Mouse (Mus musculus) kidney, postnatal 36 days (tissue): ENCODE results near the gene Foxn2.
A peak's percentile ranks its signal among the peaks of the same experiment; 100 is the strongest.
"Not testable (repeated sequence)": the region's sequence is repeated elsewhere in the genome, so short reads cannot be mapped to it uniquely, and the experiment has no call there.

Source experiments
- DNase-seq, 2 experiments: peaks; one replicate each; pipeline ENCODE4 v3.0.0; 2021 to 2022; ENCODE audit warnings: mixed read lengths in 2 of 2

The Foxn2 gene

GRCm38 (mm10) chr17:88442661-88443060, 2.1 kb downstream of the Foxn2 start:
- DNase-seq, result no peak

GRCm38 (mm10) chr17:88443186-88443585, 2.7 kb downstream of the Foxn2 start:
- DNase-seq, result no peak

DNA sequence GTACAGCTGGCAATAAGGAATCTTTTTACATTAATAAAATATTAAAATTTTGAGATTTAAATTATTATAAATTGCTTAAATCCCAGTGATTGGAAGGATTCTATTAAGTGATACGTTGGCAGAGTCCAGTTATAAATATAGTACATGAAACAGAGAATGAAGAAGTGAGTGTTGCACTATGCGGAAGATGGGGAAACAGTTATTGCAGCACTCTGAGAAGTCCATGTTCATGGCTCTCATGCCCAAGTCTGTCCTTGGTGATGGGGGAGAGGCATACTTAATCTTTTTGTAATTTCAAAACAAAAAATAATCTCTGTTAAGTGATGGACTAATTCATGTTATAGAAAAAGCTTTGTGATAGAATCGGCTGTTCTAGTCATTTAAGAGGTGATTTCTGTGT, 17.6 kb downstream of the Foxn2 start:
- no peak for DNase-seq

GRCm38 (mm10) chr17:88459516-88459915, 19.0 kb downstream of the Foxn2 start:
- no peak for DNase-seq

- DNase-seq, result no peak
These were observed 19.7 kb downstream of the Foxn2 start for GRCm38 (mm10) chr17:88459916-88460901.

DNA sequence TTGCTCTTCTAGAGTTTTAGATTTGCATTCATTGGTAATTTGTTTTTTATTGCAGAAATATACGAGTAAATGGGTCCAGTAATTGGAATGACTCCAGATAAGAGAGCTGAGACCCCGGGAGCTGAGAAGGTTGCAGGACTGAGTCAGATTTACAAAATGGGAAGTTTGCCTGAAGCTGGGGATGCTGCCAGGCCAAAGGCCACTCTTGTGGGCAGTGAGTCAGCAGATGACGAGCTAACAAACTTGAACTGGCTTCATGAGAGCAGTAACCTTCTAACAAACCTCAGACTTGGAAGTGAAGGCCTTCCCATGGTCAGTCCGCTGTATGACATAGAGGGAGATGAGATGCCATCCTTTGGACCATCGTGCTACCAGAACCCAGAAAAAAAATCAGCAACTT, 22.1 kb downstream of the Foxn2 start:
- peak; percentile 81 to 84 for DNase-seq

- DNase-seq, result no peak
These were observed 26.1 kb downstream of the Foxn2 start for GRCm38 (mm10) chr17:88466591-88466990.

DNA sequence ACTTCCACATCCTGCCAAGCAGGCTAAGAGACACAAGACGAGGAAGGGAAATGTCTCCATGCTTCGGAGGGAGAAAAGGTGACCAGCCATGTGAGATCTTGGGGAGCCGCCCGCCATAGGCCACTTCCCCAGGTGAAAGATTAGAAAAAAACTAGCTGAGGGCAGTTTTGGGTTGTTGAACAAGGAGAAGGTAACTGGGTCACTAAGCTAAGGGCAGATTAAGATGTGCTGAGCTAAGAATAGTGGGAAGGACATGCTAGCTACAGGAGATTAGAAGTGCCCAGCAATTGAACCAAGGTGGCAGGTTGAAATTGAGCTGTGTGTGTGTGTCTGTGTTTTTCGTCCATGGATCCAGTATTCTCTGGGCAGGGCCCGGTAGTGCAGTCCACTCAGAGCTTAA, 27.2 kb downstream of the Foxn2 start:
- no peak for DNase-seq

DNA sequence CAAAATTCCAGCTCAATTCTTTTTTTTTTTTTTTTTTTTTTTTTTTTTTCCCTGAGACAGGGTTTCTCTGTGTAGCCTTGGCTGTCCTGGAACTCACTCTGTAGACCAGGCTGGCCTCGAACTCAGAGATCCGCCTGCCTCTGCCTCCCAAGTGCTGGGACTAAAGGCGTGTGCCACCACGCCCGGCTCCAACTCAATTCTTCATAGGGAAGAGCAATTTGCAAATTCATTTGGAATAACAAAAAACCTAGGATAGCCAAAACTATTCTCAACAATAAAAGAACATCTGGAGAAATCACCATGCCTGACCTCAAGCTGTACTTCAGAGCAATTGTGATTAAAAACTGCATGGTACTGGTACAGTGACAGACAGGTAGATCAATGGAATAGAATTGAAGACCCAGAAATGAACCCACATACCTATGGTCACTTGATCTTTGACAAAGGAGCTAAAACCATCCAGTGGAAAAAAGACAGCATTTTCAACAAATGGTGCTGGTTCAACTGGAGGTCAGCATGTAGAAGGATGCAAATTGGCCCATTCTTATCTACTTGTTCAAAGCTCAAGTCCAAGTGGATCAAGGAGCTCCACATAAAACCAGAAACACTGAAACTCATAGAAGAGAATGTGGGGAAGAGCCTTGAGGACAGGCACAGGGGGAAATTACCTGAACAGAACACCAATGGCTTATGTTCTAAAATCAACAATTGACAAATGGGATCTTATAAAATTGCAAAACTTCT, 28.3 kb downstream of the Foxn2 start:
- DNase-seq, result not testable (repeated sequence)

DNA sequence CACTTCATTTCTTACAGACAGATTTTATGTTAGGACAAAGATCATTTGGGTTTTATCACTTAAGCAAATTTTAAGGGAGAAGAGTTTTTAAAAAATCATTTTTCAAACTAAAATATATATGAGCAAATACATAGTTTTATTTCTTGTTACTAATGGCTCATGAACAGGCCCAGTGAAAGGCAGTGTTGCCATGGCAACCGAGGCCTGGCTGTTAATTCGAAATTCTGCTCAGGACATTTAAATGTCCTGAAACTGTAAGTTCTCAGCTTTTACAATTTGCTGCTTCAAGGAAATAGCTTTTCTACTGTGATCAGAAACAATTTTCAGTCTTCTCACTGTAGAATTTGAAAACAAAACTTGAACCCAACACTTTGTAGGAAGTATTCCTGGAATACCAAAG, 33.3 kb downstream of the Foxn2 start:
- no peak for DNase-seq

DNA sequence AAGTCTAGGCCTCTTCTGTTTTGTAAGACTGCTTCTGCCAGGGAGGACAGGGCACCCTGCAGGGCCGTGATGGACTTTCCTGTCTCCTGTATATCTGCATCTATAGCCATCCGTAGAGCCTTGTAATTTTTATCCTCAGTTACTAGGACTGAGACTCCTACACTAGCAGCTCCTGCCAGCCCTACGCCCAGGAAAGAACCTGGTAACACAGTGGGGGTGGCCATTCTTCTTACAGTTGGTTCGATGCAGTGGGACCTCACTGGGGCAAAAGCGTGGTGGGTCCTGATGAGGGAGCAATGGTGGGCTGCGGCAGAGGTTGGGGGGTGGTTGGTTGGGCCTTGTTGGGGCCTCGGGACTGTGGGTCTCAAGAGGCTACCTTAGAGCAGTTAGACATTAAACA, 36.7 kb downstream of the Foxn2 start:
- DNase-seq, result no peak

GRCm38 (mm10) chr17:88477699-88478098, 37.2 kb downstream of the Foxn2 start:
- DNase-seq, result no peak

DNA sequence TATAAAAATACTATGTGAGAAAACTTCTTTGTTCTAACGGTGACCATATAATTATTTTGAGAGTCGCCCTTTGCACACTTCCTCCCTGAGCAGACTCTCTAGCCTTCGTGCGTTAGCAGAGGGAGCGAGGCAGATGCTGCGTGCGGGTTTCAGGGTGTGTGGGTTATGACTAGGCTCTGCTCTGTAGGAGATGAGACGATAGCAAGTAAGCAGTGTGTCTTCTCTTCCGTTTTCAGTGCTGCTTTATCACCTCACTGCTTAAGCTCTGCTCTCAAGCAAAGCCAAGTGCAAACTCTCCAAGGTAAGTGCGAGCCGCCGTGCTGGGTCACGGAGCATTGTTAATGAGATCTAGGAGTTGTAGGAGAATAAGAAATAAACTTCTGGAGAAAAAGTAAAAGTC, 38.5 kb downstream of the Foxn2 start:
- no peak for DNase-seq

GRCm38 (mm10) chr17:88480369-88480768, 39.9 kb downstream of the Foxn2 start:
- DNase-seq, result no peak

GRCm38 (mm10) chr17:88481062-88481461, 40.6 kb downstream of the Foxn2 start:
- no peak for DNase-seq

GRCm38 (mm10) chr17:88481587-88481986, 41.1 kb downstream of the Foxn2 start:
- no peak for DNase-seq

DNA sequence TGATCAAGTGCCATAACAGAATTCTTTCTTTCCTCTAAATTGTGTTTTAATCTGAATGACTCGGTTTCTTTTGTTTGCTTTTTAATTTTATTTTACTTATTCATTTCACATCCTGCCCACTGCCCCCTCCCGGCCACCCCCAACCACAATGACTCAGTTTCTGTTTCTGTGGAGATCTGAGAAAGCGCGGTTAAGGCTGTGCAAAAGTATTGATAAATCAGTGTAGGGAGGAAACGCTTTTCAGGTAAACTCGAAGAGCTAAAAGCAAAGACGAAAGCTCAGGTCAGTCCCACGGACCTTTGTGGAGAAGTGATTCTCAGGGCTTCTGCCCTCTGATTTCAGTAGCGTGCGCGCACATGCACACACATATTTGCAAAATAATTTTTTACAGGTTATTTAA, 44.0 kb downstream of the Foxn2 start:
- no peak for DNase-seq

- DNase-seq, result no peak
These were observed 44.4 kb downstream of the Foxn2 start for GRCm38 (mm10) chr17:88484951-88485350.

DNA sequence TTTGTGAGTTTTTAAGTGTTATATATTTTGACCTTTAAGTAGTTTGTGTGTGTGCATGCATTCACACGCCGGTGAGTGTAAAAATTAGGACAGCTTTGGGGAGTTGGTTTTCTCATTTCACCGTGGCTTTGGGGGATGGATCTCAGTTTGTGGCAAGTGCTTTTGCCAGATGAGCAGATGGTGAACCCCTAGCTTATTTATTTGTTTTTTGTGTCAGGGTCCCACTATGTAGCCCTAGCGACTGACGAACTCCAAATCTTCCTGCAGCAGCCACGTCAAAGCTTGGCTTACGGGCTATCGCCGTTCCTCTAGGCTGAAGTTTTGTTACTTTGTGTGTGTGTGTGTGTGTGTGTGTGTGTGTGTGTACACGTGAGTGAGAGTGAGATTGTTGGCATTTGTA, 50.0 kb downstream of the Foxn2 start:
- no peak for DNase-seq

GRCm38 (mm10) chr17:88491366-88492106, 51.0 kb downstream of the Foxn2 start:
- no peak for DNase-seq

GRCm38 (mm10) chr17:88492107-88492460, 51.6 kb downstream of the Foxn2 start:
- no peak for DNase-seq

DNA sequence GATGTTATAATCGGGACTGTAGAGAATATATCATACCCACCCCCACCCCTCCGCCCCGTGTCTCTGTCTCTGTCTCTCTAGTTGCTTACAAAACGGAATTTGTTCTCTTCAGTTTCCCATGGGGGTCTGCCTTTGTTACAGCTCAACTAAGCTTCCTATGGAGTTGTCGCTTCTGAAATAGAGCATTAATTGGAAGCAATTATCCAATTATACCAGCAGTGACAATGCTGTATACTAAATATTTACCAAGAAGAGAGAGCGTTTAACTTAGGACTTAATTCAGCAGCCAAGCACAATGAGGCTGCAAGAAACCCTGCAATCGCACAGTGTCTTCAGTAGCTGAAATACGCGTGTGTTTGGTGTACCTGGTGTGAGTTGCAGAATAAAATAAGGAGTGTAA, 53.0 kb downstream of the Foxn2 start:
- no peak for DNase-seq

DNA sequence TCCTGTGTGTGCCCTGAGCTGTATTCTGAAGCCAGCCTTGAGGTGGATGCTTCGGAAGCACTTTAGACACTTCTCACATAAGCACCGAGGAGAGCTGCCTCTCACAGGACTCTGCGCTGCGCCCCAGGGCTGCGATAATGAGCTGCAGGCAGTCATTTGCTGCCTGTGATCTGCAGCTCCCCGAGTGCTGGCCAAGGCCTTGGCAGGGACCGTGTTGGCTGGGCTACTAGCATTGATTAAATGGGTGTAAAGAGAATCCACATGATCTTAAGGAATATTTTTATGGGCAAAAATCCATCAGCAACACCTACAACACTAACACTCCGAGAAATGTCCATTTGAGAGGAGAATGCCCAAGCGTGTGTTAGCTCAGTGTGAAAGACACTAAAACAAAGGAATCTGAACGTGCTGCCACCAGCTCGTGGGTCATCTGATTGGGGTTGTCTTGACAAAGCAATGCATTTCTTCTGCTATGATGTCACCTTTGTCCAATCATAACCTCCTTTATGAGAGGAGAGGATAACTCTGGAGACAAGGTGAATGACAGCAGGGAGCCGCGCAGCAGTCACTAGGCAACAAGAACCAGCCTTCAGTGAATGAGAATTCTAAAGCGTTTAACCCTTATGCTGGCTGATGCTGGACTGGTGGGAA, 53.7 kb downstream of the Foxn2 start:
- no peak for DNase-seq
